Mouse (Mus musculus) hindbrain, embryonic 11.5 days (tissue): ENCODE measurements around the gene Cdh13. TPM values are rescaled to one million over a fixed set of nuclear protein-coding genes. Genes with fewer than 3 reads are reported as not detected.

ENCODE experiments used
- ATAC-seq: fragments of 200-750 bp; cut with Nextera tagmentation; 2 replicates; pipeline ENCODE4 v1.8.0; 2017; ENCODE audit warnings: mild to moderate bottlenecking, moderate TSS enrichment, moderate library complexity; ENCODE audit not compliant: low FRiP score
- DNase-seq: peaks from one replicate; pipeline ENCODE4 v3.0.0-alpha.2; 2015; ENCODE audit warnings: low spot score
- H3K27ac ChIP-seq: fragments of 300-500 bp; sonication (generic); 2 replicates; pipeline ENCODE4 v1.5.1; 2014; ENCODE audit warnings: mild to moderate bottlenecking, low read depth, low read length
- H3K27me3 ChIP-seq: fragments of 300-500 bp; sonication (generic); 2 replicates; pipeline ENCODE4 v1.6.1; 2014; ENCODE audit warnings: mild to moderate bottlenecking, low read length, moderate library complexity, mixed read lengths; ENCODE audit not compliant: control insufficient read depth, insufficient read depth
- H3K36me3 ChIP-seq: fragments of 300-500 bp; sonication (generic); 2 replicates; pipeline ENCODE4 v1.6.1; 2014; ENCODE audit warnings: mild to moderate bottlenecking, low read length, moderate library complexity, mixed read lengths; ENCODE audit not compliant: control insufficient read depth, insufficient read depth
- H3K4me1 ChIP-seq: fragments of 300-500 bp; sonication (generic); replicated peaks from 2 replicates; pipeline ENCODE4 v1.6.1; 2014; ENCODE audit warnings: low read length, mixed read lengths; ENCODE audit not compliant: control insufficient read depth, insufficient read depth
- H3K4me2 ChIP-seq: fragments of 300-500 bp; sonication (generic); replicated peaks from 2 replicates; pipeline ENCODE4 v1.6.1; 2014; ENCODE audit warnings: mild to moderate bottlenecking, low read depth, low read length
- H3K4me3 ChIP-seq: fragments of 300-500 bp; sonication (generic); 2 replicates; pipeline ENCODE4 v1.5.1; 2014; ENCODE audit warnings: low read depth, low read length
- H3K9ac ChIP-seq: fragments of 300-500 bp; sonication (generic); 2 replicates; pipeline ENCODE4 v1.6.1; 2014; ENCODE audit warnings: low read depth, low read length
- H3K9me3 ChIP-seq: fragments of 300-500 bp; sonication (generic); 2 replicates; pipeline ENCODE4 v1.6.1; 2016; ENCODE audit warnings: low read length; ENCODE audit not compliant: control insufficient read depth
- WGBS: fragments of 180-500 bp; shearing (Covaris S2); extraction: QIAGEN DNeasy Blood & Tissue Kit; methylation state at CpG from one replicate; pipeline ENCODE4 v1.1.7; 2014; 5-methylcytosine and 5-hydroxymethylcytosine counted together
- polyA plus RNA-seq: library from polyadenylated mRNA; unstranded; fragments of >200 nt; fragmentation: Nextera tagmentation; extraction: Ambion mirVana; gene quantifications from 2 replicates; pipeline ENCODE4 v1.2.1, GENCODE M21; 2014

The Cdh13 gene
- polyA plus RNA-seq, 1 experiment from 2014 or later, result 14.6 TPM

GRCm38 (mm10) chr8:118565186-118565585 lies 281.7 kb downstream of the Cdh13 start:
- Histone ChIP-seq H3K36me3 (no peaks in the 10 kb centered on the region), H3K27me3 (no peaks in the 10 kb centered on the region), H3K4me3 (no peak overlapping the region), H3K4me2 (no peak overlapping the region), H3K27ac (no peak overlapping the region), H3K9me3 (no peaks in the 10 kb centered on the region), H3K9ac (no peak overlapping the region), H3K4me1 (no peaks in the 10 kb centered on the region)
- WGBS, result 91% methylated on average over 5 of the region's 5 CpGs
- no peak for ATAC-seq
- DNase-seq, result no peak

GRCm38 (mm10) chr8:118565887-118566747 lies 282.6 kb downstream of the Cdh13 start:
- no peak for ATAC-seq
- Histone ChIP-seq H3K4me1 (no peaks in the 10 kb centered on the region), H3K36me3 (no peaks in the 10 kb centered on the region), H3K27me3 (no peaks in the 10 kb centered on the region), H3K9ac (no peak overlapping the region), H3K4me3 (no peak overlapping the region), H3K9me3 (no peaks in the 10 kb centered on the region), H3K27ac (no peak overlapping the region), H3K4me2 (no peak overlapping the region)
- no peak for DNase-seq
- WGBS, result 74% methylated on average over 6 of the region's 6 CpGs

DNA sequence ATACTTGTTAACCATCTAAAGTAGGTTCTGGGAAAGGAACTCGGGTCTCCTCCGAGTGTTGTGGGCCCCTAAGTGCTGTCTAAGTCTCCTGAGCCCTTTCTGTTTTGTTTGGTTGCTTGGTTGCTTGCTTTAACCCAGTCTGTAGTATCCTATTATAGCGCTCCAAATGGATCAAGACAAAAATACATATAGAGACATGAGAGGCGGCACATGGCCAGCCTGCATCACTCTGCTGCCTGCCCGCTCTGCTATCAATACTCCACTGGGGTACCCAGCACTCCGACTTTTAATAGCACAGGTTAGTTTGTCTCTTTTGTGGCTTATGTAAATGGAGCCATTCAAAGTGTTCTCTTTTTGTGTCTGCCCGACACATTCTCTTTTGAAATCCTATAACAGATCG lies 285.8 kb downstream of the Cdh13 start:
- H3K27me3 ChIP-seq, result no peaks in the 10 kb centered on the region

DNA sequence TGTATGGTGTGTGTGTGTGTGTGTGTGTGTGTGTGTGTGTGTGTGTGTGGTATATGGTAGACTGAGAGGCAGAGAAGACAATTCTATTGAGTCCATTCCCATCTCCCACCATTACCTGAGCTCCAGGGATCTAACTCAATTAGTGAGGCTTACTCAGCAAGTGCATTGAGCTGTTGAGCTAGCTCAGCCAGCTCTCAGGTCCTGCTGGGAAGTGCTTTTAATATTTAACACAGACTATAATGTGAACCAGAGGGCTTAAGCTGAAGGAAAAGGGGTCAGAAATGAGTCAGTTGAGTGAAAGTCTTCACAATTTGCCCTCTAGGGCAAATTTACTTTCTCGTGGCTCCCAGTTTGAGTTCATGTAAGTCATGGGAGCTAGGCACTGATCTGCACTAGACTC lies 297.7 kb downstream of the Cdh13 start:
- no peak overlapping the region for H3K27ac ChIP-seq

More for the DNA sequence above, 285.8 kb downstream of the Cdh13 start:
- DNase-seq, result no peak
- no peak for ATAC-seq
- Histone ChIP-seq H3K36me3 (no peaks in the 10 kb centered on the region), H3K4me1 (no peaks in the 10 kb centered on the region), H3K9ac (no peak overlapping the region), H3K4me3 (no peak overlapping the region), H3K4me2 (no peak overlapping the region), H3K9me3 (no peaks in the 10 kb centered on the region), H3K27ac (no peak overlapping the region)
- WGBS, result 78% methylated on average over 8 of the region's 8 CpGs

GRCm38 (mm10) chr8:118582185-118582584 lies 298.7 kb downstream of the Cdh13 start:
- no peaks in the 10 kb centered on the region for H3K27me3 ChIP-seq

More for the DNA sequence above, 297.7 kb downstream of the Cdh13 start:
- ATAC-seq (no peak), DNase-seq (no peak)
- no peak overlapping the region for H3K4me3 ChIP-seq
- H3K36me3 ChIP-seq, result no peaks in the 10 kb centered on the region
- H3K9me3 ChIP-seq, result no peaks in the 10 kb centered on the region
- H3K9ac ChIP-seq, result no peak overlapping the region
- H3K4me1 ChIP-seq, result no peaks in the 10 kb centered on the region
- no peak overlapping the region for H3K4me2 ChIP-seq
- WGBS, result 76% methylated on average over 1 of the region's 1 CpGs
- no peaks in the 10 kb centered on the region for H3K27me3 ChIP-seq

DNA sequence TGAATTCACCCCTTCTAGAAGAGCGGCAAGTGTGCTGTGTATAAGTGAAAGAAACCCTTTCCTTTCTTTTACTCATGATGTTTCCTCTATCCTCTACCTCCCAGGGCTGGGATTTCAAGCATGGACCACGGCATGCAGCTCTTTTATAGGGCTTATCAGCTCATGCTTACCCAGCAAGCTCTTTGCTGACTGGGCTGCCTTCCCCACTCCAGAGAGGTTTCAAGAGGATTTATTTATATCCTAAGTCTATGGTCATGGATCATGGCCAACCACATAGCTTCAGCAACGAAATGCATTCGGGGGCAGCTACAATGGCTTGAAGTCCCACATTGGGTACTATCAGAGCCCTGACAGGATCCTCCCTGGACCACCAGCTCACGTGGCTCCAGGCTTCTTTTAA lies 304.4 kb downstream of the Cdh13 start:
- Histone ChIP-seq H3K9ac (no peak overlapping the region), H3K4me2 (no peak overlapping the region), H3K4me1 (no peaks in the 10 kb centered on the region), H3K9me3 (no peaks in the 10 kb centered on the region), H3K4me3 (no peak overlapping the region), H3K27me3 (no peaks in the 10 kb centered on the region), H3K27ac (no peak overlapping the region), H3K36me3 (no peaks in the 10 kb centered on the region)
- ATAC-seq, result no peak
- whole genome bisulfite sequencing, result 88% methylated on average over 5 of the region's 5 CpGs
- no peak for DNase-seq

More at GRCm38 (mm10) chr8:118582185-118582584, 298.7 kb downstream of the Cdh13 start:
- ATAC-seq, result no peak
- Histone ChIP-seq H3K4me3 (no peak overlapping the region), H3K36me3 (no peaks in the 10 kb centered on the region), H3K9me3 (no peaks in the 10 kb centered on the region), H3K27ac (no peak overlapping the region), H3K4me1 (no peaks in the 10 kb centered on the region), H3K9ac (no peak overlapping the region), H3K4me2 (no peak overlapping the region)
- WGBS, result 94% methylated on average over 8 of the region's 8 CpGs
- no peak for DNase-seq

DNA sequence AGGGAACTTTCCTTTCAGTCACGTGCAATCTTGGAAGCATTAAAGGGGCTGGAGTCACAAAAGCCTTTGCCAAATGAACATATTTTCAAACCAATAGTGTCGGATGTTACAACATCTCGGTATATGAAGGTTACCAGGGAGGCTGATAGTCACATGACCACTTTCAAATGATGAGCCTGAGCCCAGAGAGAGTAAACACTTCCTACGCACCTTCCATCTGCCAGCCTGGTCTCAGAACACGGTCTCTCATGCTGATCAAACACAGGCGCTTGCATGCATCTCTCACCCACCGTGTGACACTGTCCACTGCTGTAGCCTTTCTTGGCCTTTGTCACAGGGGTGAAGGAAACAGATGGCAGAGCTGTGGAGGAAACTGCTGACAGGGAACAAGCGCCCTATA lies 313.3 kb downstream of the Cdh13 start:
- 90% methylated on average over 8 of the region's 8 CpGs for WGBS
- no peak for ATAC-seq
- Histone ChIP-seq H3K27ac (no peak overlapping the region), H3K4me1 (no peaks in the 10 kb centered on the region), H3K4me3 (no peak overlapping the region), H3K9me3 (no peaks in the 10 kb centered on the region), H3K36me3 (no peaks in the 10 kb centered on the region), H3K27me3 (no peaks in the 10 kb centered on the region), H3K9ac (no peak overlapping the region), H3K4me2 (no peak overlapping the region)
- DNase-seq, result no peak

- no peak for DNase-seq
- 89% methylated on average over 8 of the region's 8 CpGs for WGBS
- Histone ChIP-seq H3K9me3 (no peaks in the 10 kb centered on the region), H3K36me3 (no peaks in the 10 kb centered on the region), H3K4me2 (no peak overlapping the region), H3K27ac (no peak overlapping the region), H3K27me3 (no peaks in the 10 kb centered on the region), H3K4me3 (no peak overlapping the region), H3K9ac (no peak overlapping the region), H3K4me1 (no peaks in the 10 kb centered on the region)
- no peak for ATAC-seq
Observed at GRCm38 (mm10) chr8:118601376-118601775, 317.8 kb downstream of the Cdh13 start.

GRCm38 (mm10) chr8:118602074-118602473 lies 318.5 kb downstream of the Cdh13 start:
- no peaks in the 10 kb centered on the region for H3K27me3 ChIP-seq
- H3K36me3 ChIP-seq, result no peaks in the 10 kb centered on the region
- H3K9ac ChIP-seq, result no peak overlapping the region
- H3K27ac ChIP-seq, result no peak overlapping the region
- no peak overlapping the region for H3K4me2 ChIP-seq
- H3K4me1 ChIP-seq, result no peaks in the 10 kb centered on the region
- no peak for ATAC-seq
- H3K9me3 ChIP-seq, result no peaks in the 10 kb centered on the region
- no peak for DNase-seq
- H3K4me3 ChIP-seq, result no peak overlapping the region
- WGBS, result 82% methylated on average over 8 of the region's 8 CpGs
